Mouse (Mus musculus): ENCODE measurements around the gene Vcpkmt. TPM values are rescaled to one million over a fixed set of nuclear protein-coding genes. Genes with fewer than 3 reads are reported as not detected.

The Vcpkmt gene
- polyA plus RNA-seq, 1 experiment = 7.0 TPM

- no peak overlapping the region for H3K4me3 ChIP-seq (replicated peaks)
- H3K9me3 ChIP-seq = no peaks in the 10 kb centered on the region
- H3K27me3 ChIP-seq (replicated peaks) = peaks cover 50% of the 10 kb centered on the region
- no peaks in the 10 kb centered on the region for H3K36me3 ChIP-seq (replicated peaks; ENCODE audit: low read length)
- peaks cover 19% of the 10 kb centered on the region for H3K4me1 ChIP-seq
- TF ChIP-seq FLI1 (IDR thresholded peaks at IDR 0.05; ENCODE audit: low read length) (no peak), GATA1 (IDR thresholded peaks at IDR 0.05; ENCODE audit: borderline replicate concordance, low read length) (no peak)
These were observed 54.4 kb downstream of the Vcpkmt start for GRCm38 (mm10) chr12:69528275-69529032.

Other genes starting within 250 kb of the Vcpkmt start
- 1.4 and 3.2 TPM in 2 replicates for gene Nemf, start 225.9 kb downstream of the Vcpkmt start, polyA plus RNA-seq (2012; ENCODE audit: insufficient read depth, low replicate concordance)
- gene Arf6, start 210.9 kb downstream of the Vcpkmt start, polyA plus RNA-seq (2012; ENCODE audit: insufficient read depth, low replicate concordance) = 211 and 251 TPM in 2 replicates
- gene Gm9887, start 210.6 kb downstream of the Vcpkmt start, polyA plus RNA-seq (2012; ENCODE audit: insufficient read depth, low replicate concordance) = 3.3 and 4.8 TPM in 2 replicates
- gene Sos2, start 98.8 kb upstream of the Vcpkmt start, polyA plus RNA-seq (2012; ENCODE audit: insufficient read depth, low replicate concordance) = 4.3 TPM in 1 of 2 replicates, not detected in the other
- 0.65 and 0.95 TPM in 2 replicates for gene L2hgdh, start 141.8 kb upstream of the Vcpkmt start, polyA plus RNA-seq (2012; ENCODE audit: insufficient read depth, low replicate concordance)
- 3.3 and 5.8 TPM in 2 replicates for gene Atp5s, start 141.9 kb upstream of the Vcpkmt start, polyA plus RNA-seq (2012; ENCODE audit: insufficient read depth, low replicate concordance)
- gene Cdkl1, start 208.2 kb upstream of the Vcpkmt start, polyA plus RNA-seq (2012; ENCODE audit: insufficient read depth, low replicate concordance) = not detected in 2 replicates